Mouse (Mus musculus): ENCODE measurements at regions not wholly inside any gene's neighbourhood (a gene's known extent, or its start where the extent isn't known, plus 50 kb on each side); places are given as distances from the start of the nearest gene placed in this dataset.
A peak's percentile ranks its signal among the peaks of the same experiment; 100 is the strongest.

DNA sequence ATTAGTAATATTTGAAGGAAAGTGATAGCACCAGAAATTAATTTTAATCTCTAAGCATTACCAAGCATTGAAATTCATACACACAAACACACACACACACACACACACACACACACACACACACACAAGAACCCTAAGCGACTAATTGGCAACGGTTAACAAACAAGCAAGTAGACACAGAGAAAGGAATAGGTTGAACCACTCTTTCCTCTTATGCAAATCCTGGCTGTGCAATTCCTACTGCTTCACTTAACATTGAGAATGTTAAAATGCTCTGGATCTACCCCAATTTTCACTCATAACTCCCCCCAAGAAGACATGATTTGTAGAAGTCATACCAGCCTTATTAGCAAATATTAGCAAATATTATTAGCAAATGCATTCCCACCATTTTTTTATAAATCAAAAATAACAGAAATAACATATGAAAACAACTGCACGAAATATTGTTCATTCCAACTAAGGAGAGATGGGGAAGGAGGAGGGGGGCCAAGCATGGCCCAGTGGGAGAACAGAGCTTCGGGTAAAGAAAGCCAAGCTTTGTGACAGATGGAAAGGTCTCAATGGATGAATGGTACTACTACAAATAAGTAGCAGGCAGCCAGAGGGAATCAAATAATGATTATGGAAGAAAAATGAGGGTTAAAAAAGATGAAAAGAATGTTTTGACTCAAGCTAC, 652.5 kb upstream of the Mms22l start:
- no peak overlapping the region for H3K4me3 ChIP-seq (ENCODE audit: low read depth, low read length)
- H3K9ac ChIP-seq (ENCODE audit: low read length): no peak overlapping the region
- peaks cover 7% of the 10 kb centered on the region for H3K4me1 ChIP-seq (ENCODE audit: control insufficient read depth, insufficient read depth, low read length)
- ATAC-seq (peak; percentile 94), DNase-seq (ENCODE audit: low spot score) (peak; percentile 90)
- H3K9me3 ChIP-seq (replicated peaks; ENCODE audit: control insufficient read depth, low read length): no peaks in the 10 kb centered on the region
- H3K4me2 ChIP-seq (ENCODE audit: low read length): 0 out of 2 replicates have a peak overlapping the region, but pooled peaks have one; percentile 16
- no peaks in the 10 kb centered on the region for H3K36me3 ChIP-seq (ENCODE audit: control insufficient read depth, insufficient read depth, low read length)
- H3K27me3 ChIP-seq (replicated peaks; ENCODE audit: control insufficient read depth, insufficient read depth, low read length): no peaks in the 10 kb centered on the region
- peak overlapping the region; percentile 84; the same call in 1 of the 2 replicates for H3K27ac ChIP-seq (ENCODE audit: low read depth, low read length)
- WGBS: 4% methylated on average over 4 of the region's 4 CpGs

- H3K9ac ChIP-seq (ENCODE audit: low read length): no peak overlapping the region
- H3K27me3 ChIP-seq (replicated peaks; ENCODE audit: control insufficient read depth, insufficient read depth, low read length): no peaks in the 10 kb centered on the region
- DNase-seq (ENCODE audit: low spot score) (peak; percentile 50), ATAC-seq (peak; percentile 65)
- 30% methylated on average over 2 of the region's 2 CpGs for WGBS
- no peaks in the 10 kb centered on the region for H3K9me3 ChIP-seq (replicated peaks; ENCODE audit: control insufficient read depth, low read length)
- peak overlapping the region; percentile 84 for H3K27ac ChIP-seq (ENCODE audit: low read depth, low read length)
- H3K4me2 ChIP-seq (ENCODE audit: low read length): no peak overlapping the region
- no peaks in the 10 kb centered on the region for H3K36me3 ChIP-seq (ENCODE audit: control insufficient read depth, insufficient read depth, low read length)
- H3K4me1 ChIP-seq (ENCODE audit: control insufficient read depth, insufficient read depth, low read length): peaks cover 7% of the 10 kb centered on the region
- H3K4me3 ChIP-seq (ENCODE audit: low read depth, low read length): no peak overlapping the region
Observed at GRCm38 (mm10) chr4:23844288-23844971, 651.8 kb upstream of the Mms22l start.

GRCm38 (mm10) chr4:23845263-23845662, 651.0 kb upstream of the Mms22l start:
- H3K27ac ChIP-seq (ENCODE audit: low read depth, low read length): no peak overlapping the region
- peak; percentile 26 for DNase-seq (ENCODE audit: low spot score)

GRCm38 (mm10) chr4:23850640-23851039, 645.6 kb upstream of the Mms22l start:
- no peak for DNase-seq (ENCODE audit: low spot score)
- no peak overlapping the region for H3K27ac ChIP-seq (ENCODE audit: low read depth, low read length)
- H3K4me2 ChIP-seq (ENCODE audit: low read length): no peak overlapping the region
- H3K9ac ChIP-seq (ENCODE audit: low read length): no peak overlapping the region
- no peaks in the 10 kb centered on the region for H3K36me3 ChIP-seq (ENCODE audit: control insufficient read depth, insufficient read depth, low read length)
- H3K4me1 ChIP-seq (ENCODE audit: control insufficient read depth, insufficient read depth, low read length): no peaks in the 10 kb centered on the region
- WGBS: 76% methylated on average over 2 of the region's 2 CpGs
- H3K4me3 ChIP-seq (ENCODE audit: low read depth, low read length): no peak overlapping the region
- H3K27me3 ChIP-seq (replicated peaks; ENCODE audit: control insufficient read depth, insufficient read depth, low read length): no peaks in the 10 kb centered on the region
- no peaks in the 10 kb centered on the region for H3K9me3 ChIP-seq (replicated peaks; ENCODE audit: control insufficient read depth, low read length)
- ATAC-seq: no peak

More at GRCm38 (mm10) chr4:23845263-23845662, 651.0 kb upstream of the Mms22l start:
- Histone ChIP-seq H3K4me1 (ENCODE audit: control insufficient read depth, insufficient read depth, low read length) (peaks cover 7% of the 10 kb centered on the region), H3K4me3 (ENCODE audit: low read depth, low read length) (no peak overlapping the region), H3K4me2 (ENCODE audit: low read length) (no peak overlapping the region), H3K27me3 (replicated peaks; ENCODE audit: control insufficient read depth, insufficient read depth, low read length) (no peaks in the 10 kb centered on the region), H3K9me3 (replicated peaks; ENCODE audit: control insufficient read depth, low read length) (no peaks in the 10 kb centered on the region), H3K9ac (ENCODE audit: low read length) (no peak overlapping the region), H3K36me3 (ENCODE audit: control insufficient read depth, insufficient read depth, low read length) (no peaks in the 10 kb centered on the region)
- WGBS: 43% methylated on average over 5 of the region's 5 CpGs
- ATAC-seq: 0 out of 2 replicates have a peak, but pooled peaks have one; percentile 32

DNA sequence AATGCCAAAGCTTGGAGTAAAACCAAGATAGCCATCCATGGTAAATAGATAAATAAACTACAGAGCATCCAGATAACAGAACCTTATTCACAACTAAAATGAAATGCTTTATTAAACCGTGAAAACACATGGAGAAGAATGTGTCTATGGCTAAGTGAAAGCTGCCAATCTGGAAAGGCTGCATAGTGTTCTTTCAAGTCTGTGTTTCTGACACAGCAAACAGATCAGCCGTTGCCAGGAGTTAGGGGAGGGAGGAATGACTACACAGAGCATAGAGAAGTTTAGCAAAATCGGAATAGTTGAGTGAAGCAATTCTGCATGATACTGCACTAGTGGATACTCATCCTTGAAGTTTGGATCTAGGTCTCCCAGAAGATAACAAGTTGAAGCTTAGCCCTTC, 633.8 kb upstream of the Mms22l start:
- no peaks in the 10 kb centered on the region for H3K27me3 ChIP-seq (replicated peaks; ENCODE audit: control insufficient read depth, insufficient read depth, low read length)
- ATAC-seq (no peak), DNase-seq (ENCODE audit: low spot score) (peak; percentile 24)
- H3K4me1 ChIP-seq (ENCODE audit: control insufficient read depth, insufficient read depth, low read length): no peaks in the 10 kb centered on the region
- no peak overlapping the region for H3K4me3 ChIP-seq (ENCODE audit: low read depth, low read length)
- no peaks in the 10 kb centered on the region for H3K9me3 ChIP-seq (replicated peaks; ENCODE audit: control insufficient read depth, low read length)
- no peaks in the 10 kb centered on the region for H3K36me3 ChIP-seq (ENCODE audit: control insufficient read depth, insufficient read depth, low read length)
- H3K27ac ChIP-seq (ENCODE audit: low read depth, low read length): no peak overlapping the region
- 75% methylated on average over 3 of the region's 3 CpGs for WGBS
- no peak overlapping the region for H3K4me2 ChIP-seq (ENCODE audit: low read length)
- H3K9ac ChIP-seq (ENCODE audit: low read length): no peak overlapping the region

DNA sequence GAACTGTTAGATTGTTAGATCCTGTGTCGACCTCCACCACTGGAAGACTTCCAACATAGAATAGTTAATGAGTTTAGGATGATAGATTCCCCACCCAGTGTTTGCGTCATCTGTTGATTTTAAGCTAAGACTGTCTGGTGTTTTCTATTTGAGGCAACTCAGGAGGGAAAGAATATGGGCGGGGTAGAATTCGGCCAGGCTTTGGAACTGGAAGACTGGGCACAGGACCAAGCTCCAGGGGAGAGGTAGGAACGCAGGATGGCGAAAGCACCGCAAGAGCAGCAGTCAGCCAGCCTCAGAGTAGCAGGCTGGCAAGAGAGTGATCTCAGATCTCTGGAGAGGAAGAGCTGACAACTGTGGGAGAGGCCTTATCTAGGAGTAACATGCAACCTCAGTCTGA, 616.2 kb upstream of the Mms22l start:
- Histone ChIP-seq H3K9me3 (replicated peaks; ENCODE audit: control insufficient read depth, low read length) (no peaks in the 10 kb centered on the region), H3K9ac (ENCODE audit: low read length) (no peak overlapping the region), H3K4me3 (ENCODE audit: low read depth, low read length) (no peak overlapping the region), H3K27ac (ENCODE audit: low read depth, low read length) (no peak overlapping the region), H3K27me3 (replicated peaks; ENCODE audit: control insufficient read depth, insufficient read depth, low read length) (no peaks in the 10 kb centered on the region), H3K36me3 (ENCODE audit: control insufficient read depth, insufficient read depth, low read length) (no peaks in the 10 kb centered on the region), H3K4me1 (ENCODE audit: control insufficient read depth, insufficient read depth, low read length) (no peaks in the 10 kb centered on the region), H3K4me2 (ENCODE audit: low read length) (no peak overlapping the region)
- ATAC-seq (peak; percentile 57; the same call in 1 of the 2 replicates), DNase-seq (ENCODE audit: low spot score) (peak; percentile 45)
- 54% methylated on average over 7 of the region's 7 CpGs for WGBS

DNA sequence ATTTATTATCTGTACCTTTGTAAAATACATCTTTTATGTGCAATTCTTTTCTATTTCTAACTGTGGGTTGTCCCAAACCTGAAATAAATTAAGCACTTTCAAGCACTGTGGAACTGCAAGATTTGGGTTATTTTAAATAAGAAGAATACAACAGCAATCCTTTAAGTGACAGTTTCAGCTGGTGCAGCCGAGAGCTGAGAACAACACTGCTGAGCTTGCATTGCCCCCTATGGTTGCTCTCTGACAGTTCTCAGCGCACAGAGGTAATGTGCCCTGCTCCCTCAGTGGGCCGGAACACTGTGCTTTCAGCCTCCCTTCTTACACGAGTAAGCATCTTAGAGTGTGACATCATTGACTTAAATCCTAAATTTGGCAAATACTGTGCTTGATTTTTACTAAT, 582.9 kb upstream of the Mms22l start:
- peak; percentile 96 for ATAC-seq
- Histone ChIP-seq H3K4me2 (ENCODE audit: low read length) (no peak overlapping the region), H3K4me1 (ENCODE audit: control insufficient read depth, insufficient read depth, low read length) (no peaks in the 10 kb centered on the region), H3K4me3 (ENCODE audit: low read depth, low read length) (no peak overlapping the region), H3K36me3 (ENCODE audit: control insufficient read depth, insufficient read depth, low read length) (no peaks in the 10 kb centered on the region), H3K9me3 (replicated peaks; ENCODE audit: control insufficient read depth, low read length) (no peaks in the 10 kb centered on the region), H3K9ac (ENCODE audit: low read length) (no peak overlapping the region), H3K27ac (ENCODE audit: low read depth, low read length) (no peak overlapping the region), H3K27me3 (replicated peaks; ENCODE audit: control insufficient read depth, insufficient read depth, low read length) (no peaks in the 10 kb centered on the region)
- WGBS: 1% methylated on average over 4 of the region's 4 CpGs
- peak; percentile 85 for DNase-seq (ENCODE audit: low spot score)

DNA sequence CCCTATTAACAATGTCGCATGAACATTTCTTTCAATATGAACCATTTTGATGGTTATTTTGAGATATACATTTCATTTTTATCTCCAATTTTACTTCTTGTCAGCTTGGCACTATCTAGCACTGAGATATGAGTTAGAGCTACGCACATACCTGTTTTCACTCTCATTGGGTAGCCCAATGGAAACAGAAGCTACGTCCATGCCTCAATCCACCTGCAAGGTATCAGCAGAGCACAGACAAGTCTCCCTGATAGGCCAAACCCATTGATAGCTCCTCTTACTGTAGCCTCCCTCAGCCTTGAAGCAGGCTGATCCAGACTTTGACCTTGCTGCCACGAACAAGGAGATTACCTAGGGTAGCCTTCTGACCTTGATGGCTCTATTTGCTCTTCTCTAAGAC, 582.4 kb upstream of the Mms22l start:
- no peak overlapping the region for H3K9ac ChIP-seq (ENCODE audit: low read length)
- DNase-seq (ENCODE audit: low spot score) (no peak), ATAC-seq (peak; percentile 45)
- no peaks in the 10 kb centered on the region for H3K27me3 ChIP-seq (replicated peaks; ENCODE audit: control insufficient read depth, insufficient read depth, low read length)
- no peaks in the 10 kb centered on the region for H3K4me1 ChIP-seq (ENCODE audit: control insufficient read depth, insufficient read depth, low read length)
- H3K36me3 ChIP-seq (ENCODE audit: control insufficient read depth, insufficient read depth, low read length): no peaks in the 10 kb centered on the region
- H3K4me3 ChIP-seq (ENCODE audit: low read depth, low read length): no peak overlapping the region
- no peak overlapping the region for H3K4me2 ChIP-seq (ENCODE audit: low read length)
- H3K9me3 ChIP-seq (replicated peaks; ENCODE audit: control insufficient read depth, low read length): no peaks in the 10 kb centered on the region
- 81% methylated on average over 4 of the region's 4 CpGs for WGBS
- H3K27ac ChIP-seq (ENCODE audit: low read depth, low read length): no peak overlapping the region; the same call in 1 of the 2 replicates

DNA sequence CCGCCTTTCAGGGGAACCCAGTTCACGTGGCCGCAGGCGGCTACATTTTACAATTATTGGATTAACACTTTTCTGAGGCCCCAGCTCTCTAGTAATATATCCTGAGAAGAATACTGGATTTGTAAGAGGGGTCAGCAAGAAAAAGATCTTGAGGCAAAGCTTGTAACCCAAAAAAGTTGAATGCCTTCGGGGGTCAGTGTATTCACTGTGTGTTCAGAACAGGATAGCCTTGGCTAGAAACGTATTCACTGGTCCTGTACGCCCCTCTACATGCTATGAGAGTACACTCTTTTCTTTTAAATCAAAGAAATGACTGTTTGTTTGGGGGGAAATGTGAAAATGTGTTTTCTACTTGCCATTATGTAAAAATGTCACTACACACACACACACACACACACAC, 581.8 kb upstream of the Mms22l start:
- Histone ChIP-seq H3K36me3 (ENCODE audit: control insufficient read depth, insufficient read depth, low read length) (no peaks in the 10 kb centered on the region), H3K4me2 (ENCODE audit: low read length) (no peak overlapping the region), H3K9me3 (replicated peaks; ENCODE audit: control insufficient read depth, low read length) (no peaks in the 10 kb centered on the region), H3K4me3 (ENCODE audit: low read depth, low read length) (no peak overlapping the region), H3K27ac (ENCODE audit: low read depth, low read length) (no peak overlapping the region), H3K9ac (ENCODE audit: low read length) (no peak overlapping the region), H3K27me3 (replicated peaks; ENCODE audit: control insufficient read depth, insufficient read depth, low read length) (no peaks in the 10 kb centered on the region), H3K4me1 (ENCODE audit: control insufficient read depth, insufficient read depth, low read length) (no peaks in the 10 kb centered on the region)
- WGBS: 47% methylated on average over 7 of the region's 7 CpGs
- DNase-seq (ENCODE audit: low spot score) (no peak), ATAC-seq (no peak)
